Mouse (Mus musculus) ES-Bruce4 (cell line): Measurements from ENCODE around the gene Pou6f1.
"Not testable (repeated sequence)": the region's sequence is repeated elsewhere in the genome, so short reads cannot be mapped to it uniquely, and the experiment has no call there.

ENCODE experiments used
- CTCF ChIP-seq: IDR thresholded peaks from one replicate; pipeline ENCODE4 v1.8.1; 2011; ENCODE audit warnings: low read depth, low read length
- POLR2A ChIP-seq: IDR thresholded peaks from one replicate; pipeline ENCODE4 v1.8.1; 2011; ENCODE audit warnings: low read length; ENCODE audit not compliant: insufficient read depth

GRCm38 (mm10) chr15:100543651-100544030, 56.1 kb downstream of the Pou6f1 start:
- not testable (repeated sequence) for TF ChIP-seq CTCF, POLR2A
